Mouse (Mus musculus) left cerebral cortex, adult 11 months (tissue): ENCODE measurements at regions not wholly inside any gene's neighbourhood (a gene's known extent, or its start where the extent isn't known, plus 50 kb on each side); places are given as distances from the start of the nearest gene placed in this dataset.

Experiments used
- DNase-seq: peaks from one replicate; pipeline ENCODE4 v3.0.0; 2022; ENCODE audit warnings: low spot score

- DNase-seq = no peak
These were observed 198.1 kb upstream of the Sulf2 start for GRCm38 (mm10) chr2:166353447-166354111.

GRCm38 (mm10) chr2:166351984-166352383 is 196.5 kb upstream of the Sulf2 start:
- DNase-seq = no peak

- DNase-seq = no peak
These were observed 196.1 kb upstream of the Sulf2 start for GRCm38 (mm10) chr2:166351581-166351980.

- no peak for DNase-seq
These were observed 193.2 kb upstream of the Sulf2 start for GRCm38 (mm10) chr2:166348654-166349053.

GRCm38 (mm10) chr2:166346421-166347182 is 191.1 kb upstream of the Sulf2 start:
- no peak for DNase-seq

GRCm38 (mm10) chr2:166343551-166344340 is 188.3 kb upstream of the Sulf2 start:
- DNase-seq = no peak

GRCm38 (mm10) chr2:166342407-166342806 is 186.9 kb upstream of the Sulf2 start:
- DNase-seq = peak; percentile 57

GRCm38 (mm10) chr2:166340196-166340595 is 184.7 kb upstream of the Sulf2 start:
- no peak for DNase-seq

- DNase-seq = no peak
These were observed 184.0 kb upstream of the Sulf2 start for GRCm38 (mm10) chr2:166339427-166339826.

- no peak for DNase-seq
These were observed 183.1 kb upstream of the Sulf2 start for GRCm38 (mm10) chr2:166338396-166339085.

- DNase-seq = no peak
These were observed 182.2 kb upstream of the Sulf2 start for GRCm38 (mm10) chr2:166337666-166338065.

GRCm38 (mm10) chr2:166335702-166336101 is 180.2 kb upstream of the Sulf2 start:
- DNase-seq = no peak

- DNase-seq = no peak
These were observed 179.1 kb upstream of the Sulf2 start for GRCm38 (mm10) chr2:166334559-166334958.

- DNase-seq = no peak
These were observed 178.4 kb upstream of the Sulf2 start for GRCm38 (mm10) chr2:166333818-166334217.

- DNase-seq = no peak
These were observed 177.4 kb upstream of the Sulf2 start for GRCm38 (mm10) chr2:166332748-166333417.

GRCm38 (mm10) chr2:166331192-166331591 is 175.7 kb upstream of the Sulf2 start:
- DNase-seq = no peak

- DNase-seq = no peak
These were observed 174.9 kb upstream of the Sulf2 start for GRCm38 (mm10) chr2:166330364-166330763.

GRCm38 (mm10) chr2:166329556-166330340 is 174.3 kb upstream of the Sulf2 start:
- no peak for DNase-seq

- DNase-seq = no peak
These were observed 171.5 kb upstream of the Sulf2 start for GRCm38 (mm10) chr2:166326932-166327331.

GRCm38 (mm10) chr2:166324954-166325353 is 169.5 kb upstream of the Sulf2 start:
- no peak for DNase-seq

GRCm38 (mm10) chr2:166324439-166324838 is 169.0 kb upstream of the Sulf2 start:
- DNase-seq = no peak
